Mouse (Mus musculus) CH12.LX (cell line): ENCODE data around the gene Usp35. TPM values are rescaled to one million over a fixed set of nuclear protein-coding genes. Genes with fewer than 3 reads are reported as not detected.

ENCODE experiments used
- DNase-seq: peaks from one replicate; pipeline ENCODE4 v3.0.0-alpha.2; 2013; ENCODE audit errors: extremely low read depth
- H3K27ac ChIP-seq: 2 replicates; pipeline ENCODE4 v1.5.1; 2012; ENCODE audit warnings: low read depth, mild to moderate bottlenecking, control low read depth, moderate library complexity; ENCODE audit not compliant: insufficient read depth
- H3K27me3 ChIP-seq: replicated peaks from 2 replicates; pipeline ENCODE3; 2012; ENCODE audit warnings: inconsistent platforms
- H3K36me3 ChIP-seq, 2 experiments: replicated peaks in 1 of 2; 2 replicates each; pipeline versions ENCODE3 to v1.6.1; 2012; ENCODE audit warnings: inconsistent platforms in 1 of 2, low read length in 1 of 2, mild to moderate bottlenecking in 1 of 2, mixed read lengths in 1 of 2, moderate library complexity in 1 of 2; ENCODE audit not compliant: control insufficient read depth in 1 of 2, insufficient read depth in 1 of 2
- H3K4me1 ChIP-seq, 2 experiments: 2 replicates each; pipeline ENCODE4 v1.6.1; 2012; ENCODE audit warnings: inconsistent platforms in 1 of 2, moderate library complexity in 1 of 2; ENCODE audit not compliant: insufficient read depth in 2 of 2, control insufficient read depth in 1 of 2
- H3K4me2 ChIP-seq: 2 replicates; pipeline ENCODE4 v1.6.1; 2012; ENCODE audit warnings: low read depth, mild to moderate bottlenecking, control low read depth; ENCODE audit not compliant: poor library complexity, insufficient read depth, severe bottlenecking
- H3K4me3 ChIP-seq, 3 experiments: fragments of 150-350 bp in 1 of 3; sonication (generic) in 1 of 3; replicated peaks in 1 of 3; 2 replicates each; pipeline versions ENCODE3 to v1.5.1; 2011 to 2012; ENCODE audit warnings: low read depth in 2 of 3, low read length in 2 of 3, mild to moderate bottlenecking in 2 of 3, moderate library complexity in 2 of 3, control low read depth in 1 of 3, improper control_type of control experiment in 1 of 3, inconsistent platforms in 1 of 3, mixed read lengths in 1 of 3; ENCODE audit not compliant: poor library complexity in 1 of 3
- H3K79me2 ChIP-seq: replicated peaks from 2 replicates; pipeline ENCODE4 v1.6.1; 2012; ENCODE audit warnings: mild to moderate bottlenecking, moderate library complexity; ENCODE audit not compliant: control insufficient read depth, poor library complexity, insufficient read depth, severe bottlenecking; ENCODE audit errors: extremely low read depth
- H3K9ac ChIP-seq: 2 replicates; pipeline ENCODE4 v1.6.1; 2012; ENCODE audit warnings: low read depth, mild to moderate bottlenecking, control low read depth, moderate library complexity; ENCODE audit not compliant: insufficient read depth
- H3K9me3 ChIP-seq: replicated peaks from 2 replicates; pipeline ENCODE3; 2012; ENCODE audit warnings: low read length, inconsistent platforms, mixed read lengths
- BHLHE40 ChIP-seq: IDR thresholded peaks from 2 replicates; pipeline ENCODE4 v1.6.1; 2011; ENCODE audit warnings: mild to moderate bottlenecking, low read depth, low read length, improper control_type of control experiment
- CHD1 ChIP-seq: IDR thresholded peaks from 2 replicates; pipeline ENCODE4 v1.6.1; 2012; ENCODE audit warnings: low read depth, low read length, improper control_type of control experiment, inconsistent platforms
- CTCF ChIP-seq, 2 experiments: IDR thresholded peaks in 1 of 2; conservative IDR thresholded peaks in 1 of 2; 2 replicates each; pipeline ENCODE4 v1.5.1; 2011 to 2012; ENCODE audit warnings: low read depth in 2 of 2, low read length in 2 of 2, improper control_type of control experiment in 1 of 2, inconsistent platforms in 1 of 2, mild to moderate bottlenecking in 1 of 2, moderate library complexity in 1 of 2
- E2F4 ChIP-seq: IDR thresholded peaks from 2 replicates; pipeline ENCODE4 v1.6.1; 2011; ENCODE audit warnings: low read depth, low read length, improper control_type of control experiment; ENCODE audit not compliant: insufficient replicate concordance
- ELF1 ChIP-seq: IDR thresholded peaks from 2 replicates; pipeline ENCODE4 v1.6.1; 2014; ENCODE audit warnings: low read depth, mild to moderate bottlenecking, inconsistent platforms, low read length, improper control_type of control experiment
- EP300 ChIP-seq: IDR thresholded peaks from 2 replicates; pipeline ENCODE4 v1.6.1; 2011; ENCODE audit warnings: low read length, improper control_type of control experiment
- IRF4 ChIP-seq: IDR thresholded peaks from 2 replicates; pipeline ENCODE4 v1.6.1; 2014; ENCODE audit warnings: low read depth, mild to moderate bottlenecking, inconsistent platforms, low read length, improper control_type of control experiment
- JUN ChIP-seq: IDR thresholded peaks from 2 replicates; pipeline ENCODE4 v1.6.1; 2011; ENCODE audit warnings: low read depth, mild to moderate bottlenecking, low read length, improper control_type of control experiment, moderate library complexity; ENCODE audit not compliant: insufficient read depth
- JUND ChIP-seq: conservative IDR thresholded peaks from 2 replicates; pipeline ENCODE4 v1.6.1; 2011; ENCODE audit warnings: low read depth, low read length, improper control_type of control experiment
- KAT2A ChIP-seq: IDR thresholded peaks from 2 replicates; pipeline ENCODE4 v1.6.1; 2012; ENCODE audit warnings: low read length, improper control_type of control experiment, inconsistent platforms; ENCODE audit not compliant: insufficient replicate concordance
- MAFK ChIP-seq: IDR thresholded peaks from 2 replicates; pipeline ENCODE4 v1.6.1; 2011; ENCODE audit warnings: low read length, improper control_type of control experiment; ENCODE audit not compliant: insufficient replicate concordance
- MAX ChIP-seq: IDR thresholded peaks from 2 replicates; pipeline ENCODE4 v1.6.1; 2011; ENCODE audit warnings: low read length, improper control_type of control experiment
- MXI1 ChIP-seq: IDR thresholded peaks from 2 replicates; pipeline ENCODE4 v1.6.1; 2011; ENCODE audit warnings: mild to moderate bottlenecking, low read depth, low read length, improper control_type of control experiment
- MYC ChIP-seq: IDR thresholded peaks from 2 replicates; pipeline ENCODE4 v1.6.1; 2011; ENCODE audit warnings: low read depth, mild to moderate bottlenecking, improper control_type of control experiment, low read length
- NELFE ChIP-seq: IDR thresholded peaks from 2 replicates; pipeline ENCODE4 v1.6.1; 2011; ENCODE audit warnings: low read depth, low read length, improper control_type of control experiment
- PAX5 ChIP-seq: IDR thresholded peaks from 2 replicates; pipeline ENCODE4 v1.6.1; 2012; ENCODE audit warnings: low read length, inconsistent platforms, mixed read lengths
- POLR2A ChIP-seq: IDR thresholded peaks from 2 replicates; pipeline ENCODE4 v1.6.1; 2011; ENCODE audit warnings: low read depth, mild to moderate bottlenecking, improper control_type of control experiment, low read length
- POLR2AphosphoS2 ChIP-seq: IDR thresholded peaks from 2 replicates; pipeline ENCODE4 v1.6.1; 2011; ENCODE audit warnings: low read depth, low read length, improper control_type of control experiment
- RAD21 ChIP-seq: IDR thresholded peaks from 2 replicates; pipeline ENCODE4 v1.6.1; 2011; ENCODE audit warnings: low read depth, mild to moderate bottlenecking, low read length, improper control_type of control experiment, moderate library complexity
- SIN3A ChIP-seq: IDR thresholded peaks from 2 replicates; pipeline ENCODE4 v1.6.1; 2012; ENCODE audit warnings: low read length, improper control_type of control experiment, inconsistent platforms
- SMC3 ChIP-seq: IDR thresholded peaks from 2 replicates; pipeline ENCODE4 v1.6.1; 2011; ENCODE audit warnings: low read depth, low read length, improper control_type of control experiment
- TCF12 ChIP-seq: IDR thresholded peaks from 2 replicates; pipeline ENCODE4 v1.6.1; 2014; ENCODE audit warnings: low read depth, mild to moderate bottlenecking, inconsistent platforms, low read length, improper control_type of control experiment
- UBTF ChIP-seq: IDR thresholded peaks from 2 replicates; pipeline ENCODE4 v1.6.1; 2012; ENCODE audit warnings: low read depth, mild to moderate bottlenecking, inconsistent platforms, low read length, improper control_type of control experiment, moderate library complexity
- USF1 ChIP-seq: IDR thresholded peaks from 2 replicates; pipeline ENCODE4 v1.6.1; 2014; ENCODE audit warnings: low read depth, mild to moderate bottlenecking, inconsistent platforms, low read length, improper control_type of control experiment
- USF2 ChIP-seq: conservative IDR thresholded peaks from 2 replicates; pipeline ENCODE4 v1.6.1; 2011; ENCODE audit warnings: low read depth, low read length, improper control_type of control experiment
- ZC3H11A ChIP-seq: IDR thresholded peaks from 2 replicates; pipeline ENCODE4 v1.6.1; 2012; ENCODE audit warnings: low read depth, mild to moderate bottlenecking, inconsistent platforms, low read length, improper control_type of control experiment
- ZKSCAN1 ChIP-seq: IDR thresholded peaks from 2 replicates; pipeline ENCODE4 v1.6.1; 2012; ENCODE audit warnings: low read depth, inconsistent platforms, low read length, improper control_type of control experiment, borderline replicate concordance
- ZMIZ1 ChIP-seq: IDR thresholded peaks from 2 replicates; pipeline ENCODE4 v1.6.1; 2012; ENCODE audit warnings: low read depth, mild to moderate bottlenecking, inconsistent platforms, low read length, improper control_type of control experiment
- ZNF384 ChIP-seq: IDR thresholded peaks from 2 replicates; pipeline ENCODE4 v1.6.1; 2012; ENCODE audit warnings: low read depth, low read length, improper control_type of control experiment, inconsistent platforms
- dilution Hi-C: fragments of 300-500 bp; cut with MboI; formaldehyde crosslinking; loops from 2 replicates; pipeline ENCODE4 v1.14.3; 2020; ENCODE audit warnings: low sequenced_read_pairs; ENCODE audit not compliant: extremely low pct_unique_long_range_greater_than_20kb, extremely low pct_ligation_motif_present
- in situ Hi-C: fragments of 300-500 bp; cut with MboI; formaldehyde crosslinking; loops from 3 replicates; pipeline ENCODE4 v1.14.3; 2019; ENCODE audit warnings: low sequenced_read_pairs, low pct_ligation_motif_present, low pct_unique_long_range_greater_than_20kb, mixed read lengths
- polyA plus RNA-seq: library from polyadenylated mRNA; unstranded; fragments of >175 nt; gene quantifications from 2 replicates; pipeline ENCODE4 v1.2.1, GENCODE M21; 2012; ENCODE audit warnings: low read depth; ENCODE audit not compliant: insufficient read length
- total RNA-seq, 2 experiments: library from RNA; depleted of rRNA; stranded (reverse); fragments of 300-350 nt in 1 of 2; fragments of >200 nt in 1 of 2; gene quantifications; 2 replicates each; pipeline ENCODE4 v1.2.3; 2012 to 2014

Gene Usp35
- total and polyA plus RNA-seq, 3 experiments = 1.2 to 1.8 (median 1.3) TPM

- no peak overlapping the region for H3K4me3 ChIP-seq
- no peak overlapping the region for H3K27ac ChIP-seq
- no peaks in the 10 kb centered on the region for H3K4me1 ChIP-seq
- no peak overlapping the region for H3K9ac ChIP-seq
- peaks cover 0 to 25% of the 10 kb centered on the region in 2 experiments for H3K36me3 ChIP-seq
- H3K4me2 ChIP-seq = no peak overlapping the region
- H3K79me2 ChIP-seq = no peaks in the 10 kb centered on the region
- H3K9me3 ChIP-seq = no peaks in the 10 kb centered on the region
- DNase-seq = no peak
- in situ Hi-C loops = no loop called here
- TF ChIP-seq SIN3A (no peak), IRF4 (no peak), TCF12 (no peak), CTCF (conservative IDR thresholded peaks at IDR 0.05 in 1 of 2, IDR thresholded peaks at IDR 0.05 in 1 of 2; ENCODE audit: low read depth in 2 of 2, low read length in 2 of 2) (no peak), ZMIZ1 (no peak), MYC (no peak), ELF1 (no peak), ZKSCAN1 (no peak), MAFK (no peak), JUN (no peak), ZC3H11A (no peak), ZNF384 (no peak), RAD21 (no peak), POLR2AphosphoS2 (no peak), JUND (no peak), CHD1 (no peak), SMC3 (no peak), E2F4 (no peak)
- TF ChIP-seq, all 38 proteins: peak for 0
- dilution Hi-C loops = no loop called here
- no peaks in the 10 kb centered on the region for H3K27me3 ChIP-seq
Measured at GRCm38 (mm10) chr7:97313364-97313995, 18.3 kb downstream of the Usp35 start.

- H3K9ac ChIP-seq = no peak overlapping the region
- TF ChIP-seq NELFE (no peak), POLR2A (no peak), MXI1 (no peak), RAD21 (no peak), ELF1 (no peak), IRF4 (no peak), CTCF (conservative IDR thresholded peaks at IDR 0.05 in 1 of 2, IDR thresholded peaks at IDR 0.05 in 1 of 2; ENCODE audit: low read depth in 2 of 2, low read length in 2 of 2) (no peak), ZMIZ1 (no peak), JUND (no peak), MAX (no peak), BHLHE40 (no peak), PAX5 (no peak), USF2 (no peak), UBTF (no peak), KAT2A (no peak), USF1 (no peak), EP300 (no peak), ZC3H11A (no peak), CHD1 (no peak), ZNF384 (no peak)
- TF ChIP-seq, all 38 proteins: peak for 0
- H3K27me3 ChIP-seq = no peaks in the 10 kb centered on the region
- no peak for DNase-seq
- no peaks in the 10 kb centered on the region for H3K9me3 ChIP-seq
- in situ Hi-C loops (no loop called here), dilution Hi-C loops (no loop called here)
- H3K4me2 ChIP-seq = no peak overlapping the region
- H3K4me3 ChIP-seq = no peak overlapping the region
- H3K79me2 ChIP-seq = no peaks in the 10 kb centered on the region
- H3K4me1 ChIP-seq = no peaks in the 10 kb centered on the region
- H3K27ac ChIP-seq = no peak overlapping the region
- peaks cover 0 to 25% of the 10 kb centered on the region in 2 experiments for H3K36me3 ChIP-seq
Measured at GRCm38 (mm10) chr7:97312856-97313255, 19.0 kb downstream of the Usp35 start.
